Mouse (Mus musculus): Measurements from ENCODE around the gene Nmur1. TPM values are rescaled to one million over a fixed set of nuclear protein-coding genes. Genes with fewer than 3 reads are reported as not detected.

Nmur1 gene
- polyA plus RNA-seq, 1 experiment from 2014 or later: not detected

- Histone ChIP-seq H3K4me1 (ENCODE audit: control insufficient read depth, insufficient read depth, low read length) (no peaks in the 10 kb centered on the region), H3K36me3 (replicated peaks; ENCODE audit: control insufficient read depth, insufficient read depth, low read depth, low read length) (peaks cover 13% of the 10 kb centered on the region), H3K27ac (replicated peaks; ENCODE audit: low read depth, low read length) (no peak overlapping the region), H3K27me3 (ENCODE audit: control insufficient read depth, insufficient read depth, low read length) (no peaks in the 10 kb centered on the region), H3K4me3 (ENCODE audit: low read depth, low read length) (no peak overlapping the region), H3K9ac (replicated peaks; ENCODE audit: low read length) (no peak overlapping the region), H3K4me2 (ENCODE audit: low read depth, low read length) (no peak overlapping the region), H3K9me3 (replicated peaks; ENCODE audit: control insufficient read depth, low read length) (no peaks in the 10 kb centered on the region)
- no peak for ATAC-seq (replicated peaks; ENCODE audit: insufficient number of reproducible peaks, low FRiP score, low TSS enrichment, low read depth)
- 55% methylated on average over 1 of the region's 1 CpGs for WGBS
- no peak for DNase-seq (ENCODE audit: low spot score)
Measured at GRCm38 (mm10) chr1:86348083-86348482, 77.9 kb downstream of the Nmur1 start.

GRCm38 (mm10) chr1:86347716-86348045 lies 78.3 kb downstream of the Nmur1 start:
- Histone ChIP-seq H3K4me1 (ENCODE audit: control insufficient read depth, insufficient read depth, low read length) (no peaks in the 10 kb centered on the region), H3K4me3 (ENCODE audit: low read depth, low read length) (no peak overlapping the region), H3K9me3 (replicated peaks; ENCODE audit: control insufficient read depth, low read length) (no peaks in the 10 kb centered on the region), H3K27me3 (ENCODE audit: control insufficient read depth, insufficient read depth, low read length) (no peaks in the 10 kb centered on the region), H3K27ac (replicated peaks; ENCODE audit: low read depth, low read length) (no peak overlapping the region), H3K36me3 (replicated peaks; ENCODE audit: control insufficient read depth, insufficient read depth, low read depth, low read length) (peaks cover 11% of the 10 kb centered on the region), H3K4me2 (ENCODE audit: low read depth, low read length) (no peak overlapping the region), H3K9ac (replicated peaks; ENCODE audit: low read length) (no peak overlapping the region)
- no peak for DNase-seq (ENCODE audit: low spot score)
- ATAC-seq (replicated peaks; ENCODE audit: insufficient number of reproducible peaks, low FRiP score, low TSS enrichment, low read depth): no peak
- WGBS: 57% methylated on average over 1 of the region's 1 CpGs

GRCm38 (mm10) chr1:86346851-86347715 lies 78.9 kb downstream of the Nmur1 start:
- H3K9me3 ChIP-seq (replicated peaks; ENCODE audit: control insufficient read depth, low read length): no peaks in the 10 kb centered on the region
- no peaks in the 10 kb centered on the region for H3K4me1 ChIP-seq (ENCODE audit: control insufficient read depth, insufficient read depth, low read length)
- peaks cover 7% of the 10 kb centered on the region for H3K36me3 ChIP-seq (replicated peaks; ENCODE audit: control insufficient read depth, insufficient read depth, low read depth, low read length)
- no peak overlapping the region for H3K4me3 ChIP-seq (ENCODE audit: low read depth, low read length)
- H3K27me3 ChIP-seq (ENCODE audit: control insufficient read depth, insufficient read depth, low read length): no peaks in the 10 kb centered on the region
- no peak overlapping the region for H3K9ac ChIP-seq (replicated peaks; ENCODE audit: low read length)
- ATAC-seq (replicated peaks; ENCODE audit: insufficient number of reproducible peaks, low FRiP score, low TSS enrichment, low read depth) (no peak), DNase-seq (ENCODE audit: low spot score) (no peak)
- WGBS: 84% methylated on average over 3 of the region's 3 CpGs
- no peak overlapping the region for H3K4me2 ChIP-seq (ENCODE audit: low read depth, low read length)
- H3K27ac ChIP-seq (replicated peaks; ENCODE audit: low read depth, low read length): no peak overlapping the region

GRCm38 (mm10) chr1:86345956-86346355 lies 80.1 kb downstream of the Nmur1 start:
- Histone ChIP-seq H3K36me3 (replicated peaks; ENCODE audit: control insufficient read depth, insufficient read depth, low read depth, low read length) (peaks cover 5% of the 10 kb centered on the region), H3K27ac (replicated peaks; ENCODE audit: low read depth, low read length) (no peak overlapping the region), H3K9ac (replicated peaks; ENCODE audit: low read length) (no peak overlapping the region)

GRCm38 (mm10) chr1:86345069-86345468 lies 81.0 kb downstream of the Nmur1 start:
- Histone ChIP-seq H3K4me2 (ENCODE audit: low read depth, low read length) (no peak overlapping the region), H3K36me3 (replicated peaks; ENCODE audit: control insufficient read depth, insufficient read depth, low read depth, low read length) (peaks cover 4% of the 10 kb centered on the region), H3K9me3 (replicated peaks; ENCODE audit: control insufficient read depth, low read length) (no peaks in the 10 kb centered on the region), H3K4me1 (ENCODE audit: control insufficient read depth, insufficient read depth, low read length) (no peaks in the 10 kb centered on the region), H3K27ac (replicated peaks; ENCODE audit: low read depth, low read length) (no peak overlapping the region), H3K9ac (replicated peaks; ENCODE audit: low read length) (no peak overlapping the region), H3K27me3 (ENCODE audit: control insufficient read depth, insufficient read depth, low read length) (no peaks in the 10 kb centered on the region), H3K4me3 (ENCODE audit: low read depth, low read length) (no peak overlapping the region)
- no peak for DNase-seq (ENCODE audit: low spot score)
- ATAC-seq (replicated peaks; ENCODE audit: insufficient number of reproducible peaks, low FRiP score, low TSS enrichment, low read depth): no peak
- WGBS: 91% methylated on average over 4 of the region's 4 CpGs

More at GRCm38 (mm10) chr1:86345956-86346355, 80.1 kb downstream of the Nmur1 start:
- no peak overlapping the region for H3K4me3 ChIP-seq (ENCODE audit: low read depth, low read length)
- H3K9me3 ChIP-seq (replicated peaks; ENCODE audit: control insufficient read depth, low read length): no peaks in the 10 kb centered on the region
- no peak for ATAC-seq (replicated peaks; ENCODE audit: insufficient number of reproducible peaks, low FRiP score, low TSS enrichment, low read depth)
- WGBS: 92% methylated on average over 4 of the region's 4 CpGs
- no peaks in the 10 kb centered on the region for H3K27me3 ChIP-seq (ENCODE audit: control insufficient read depth, insufficient read depth, low read length)
- DNase-seq (ENCODE audit: low spot score): no peak
- H3K4me2 ChIP-seq (ENCODE audit: low read depth, low read length): no peak overlapping the region
- no peaks in the 10 kb centered on the region for H3K4me1 ChIP-seq (ENCODE audit: control insufficient read depth, insufficient read depth, low read length)

DNA sequence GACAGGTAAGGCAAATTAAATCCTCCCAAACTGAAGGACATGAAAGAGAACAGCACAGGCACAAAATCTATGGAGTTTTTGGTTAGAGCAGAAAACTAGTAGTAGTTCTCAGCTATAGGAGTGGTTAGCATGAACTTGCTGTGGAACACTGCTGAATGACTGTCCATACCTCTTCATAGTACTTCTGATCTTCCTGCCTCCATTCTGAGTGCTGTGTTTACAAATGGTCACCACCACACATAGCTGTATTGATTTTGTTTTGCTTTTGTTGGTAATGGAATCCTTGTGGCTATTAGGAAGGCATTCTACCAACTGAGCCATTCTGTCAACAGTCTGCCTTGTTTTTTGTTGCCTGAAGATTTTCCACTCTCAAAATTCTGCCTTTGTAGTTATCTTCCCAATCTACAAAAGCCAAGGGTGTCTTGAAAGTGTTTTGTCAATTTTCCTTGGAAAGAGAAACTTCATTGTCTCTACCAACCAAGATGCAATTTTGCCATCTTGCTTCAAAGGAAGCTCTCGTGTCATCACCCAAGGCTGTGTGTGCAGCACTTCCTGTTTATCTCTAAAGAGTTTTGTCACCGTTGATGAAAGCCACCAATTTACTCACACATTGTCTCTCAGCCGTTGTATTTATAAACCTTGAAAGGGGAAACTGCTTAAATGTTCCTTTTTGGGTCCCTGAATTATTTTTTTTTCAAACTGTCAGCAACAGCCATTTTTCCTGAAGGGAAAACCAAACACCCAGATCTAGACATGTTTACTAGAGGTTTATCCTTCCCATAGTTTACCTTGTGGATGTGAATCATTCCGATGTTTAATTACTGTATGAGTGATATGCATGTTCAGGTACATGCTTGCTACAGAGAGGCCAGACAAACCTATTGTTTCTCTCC lies 81.8 kb downstream of the Nmur1 start:
- H3K4me2 ChIP-seq (ENCODE audit: low read depth, low read length): no peak overlapping the region
- H3K27me3 ChIP-seq (ENCODE audit: control insufficient read depth, insufficient read depth, low read length): no peaks in the 10 kb centered on the region
- no peak overlapping the region for H3K9ac ChIP-seq (replicated peaks; ENCODE audit: low read length)
- H3K4me3 ChIP-seq (ENCODE audit: low read depth, low read length): no peak overlapping the region
- H3K27ac ChIP-seq (replicated peaks; ENCODE audit: low read depth, low read length): no peak overlapping the region
- peaks cover under 1% of the 10 kb centered on the region for H3K36me3 ChIP-seq (replicated peaks; ENCODE audit: control insufficient read depth, insufficient read depth, low read depth, low read length)
- no peaks in the 10 kb centered on the region for H3K9me3 ChIP-seq (replicated peaks; ENCODE audit: control insufficient read depth, low read length)
- ATAC-seq (replicated peaks; ENCODE audit: insufficient number of reproducible peaks, low FRiP score, low TSS enrichment, low read depth) (no peak), DNase-seq (ENCODE audit: low spot score) (no peak)
- WGBS: 66% methylated on average over 4 of the region's 4 CpGs
- no peaks in the 10 kb centered on the region for H3K4me1 ChIP-seq (ENCODE audit: control insufficient read depth, insufficient read depth, low read length)

- Histone ChIP-seq H3K27ac (replicated peaks; ENCODE audit: low read depth, low read length) (no peak overlapping the region), H3K4me1 (ENCODE audit: control insufficient read depth, insufficient read depth, low read length) (no peaks in the 10 kb centered on the region), H3K4me3 (ENCODE audit: low read depth, low read length) (no peak overlapping the region), H3K9me3 (replicated peaks; ENCODE audit: control insufficient read depth, low read length) (no peaks in the 10 kb centered on the region), H3K4me2 (ENCODE audit: low read depth, low read length) (no peak overlapping the region), H3K27me3 (ENCODE audit: control insufficient read depth, insufficient read depth, low read length) (no peaks in the 10 kb centered on the region), H3K9ac (replicated peaks; ENCODE audit: low read length) (no peak overlapping the region), H3K36me3 (replicated peaks; ENCODE audit: control insufficient read depth, insufficient read depth, low read depth, low read length) (no peaks in the 10 kb centered on the region)
- no peak for ATAC-seq (replicated peaks; ENCODE audit: insufficient number of reproducible peaks, low FRiP score, low TSS enrichment, low read depth)
- WGBS: 84% methylated on average over 1 of the region's 1 CpGs
- DNase-seq (ENCODE audit: low spot score): no peak
Measured at GRCm38 (mm10) chr1:86343087-86343645, 82.9 kb downstream of the Nmur1 start.
